Mouse (Mus musculus) stomach, embryonic 16.5 days (tissue): ENCODE measurements around the gene Cd5l. TPM values are rescaled to one million over a fixed set of nuclear protein-coding genes. Genes with fewer than 3 reads are reported as not detected.
A peak's percentile ranks its signal among the peaks of the same experiment; 100 is the strongest.
"Not testable (repeated sequence)": the region's sequence is repeated elsewhere in the genome, so short reads cannot be mapped to it uniquely, and the experiment has no call there.

Experiments used
- ATAC-seq: fragments of 200-750 bp; cut with Nextera tagmentation; 2 replicates; pipeline ENCODE4 v1.8.0; 2017; ENCODE audit warnings: moderate number of reproducible peaks, moderate TSS enrichment; ENCODE audit not compliant: insufficient read depth, low FRiP score
- H3K27ac ChIP-seq: fragments of 300-500 bp; sonication (generic); 2 replicates; pipeline ENCODE4 v1.5.1; 2014; ENCODE audit warnings: low read length
- H3K27me3 ChIP-seq: fragments of 300-500 bp; sonication (generic); 2 replicates; pipeline ENCODE4 v1.6.1; 2014; ENCODE audit warnings: low read length, control low read depth, mixed read lengths; ENCODE audit not compliant: control insufficient read depth, insufficient read depth
- H3K36me3 ChIP-seq: fragments of 300-500 bp; sonication (generic); 2 replicates; pipeline ENCODE4 v1.6.1; 2014; ENCODE audit warnings: low read length; ENCODE audit not compliant: control insufficient read depth, insufficient read depth
- H3K4me1 ChIP-seq: fragments of 300-500 bp; sonication (generic); 2 replicates; pipeline ENCODE4 v1.6.1; 2014; ENCODE audit warnings: low read length, control low read depth, mixed read lengths; ENCODE audit not compliant: control insufficient read depth, insufficient read depth
- H3K4me2 ChIP-seq: fragments of 300-500 bp; sonication (generic); 2 replicates; pipeline ENCODE4 v1.6.1; 2014; ENCODE audit warnings: low read depth, low read length, mixed read lengths
- H3K4me3 ChIP-seq: fragments of 300-500 bp; sonication (generic); replicated peaks from 2 replicates; pipeline ENCODE4 v1.5.1; 2014; ENCODE audit warnings: mild to moderate bottlenecking, low read length
- H3K9ac ChIP-seq: fragments of 300-500 bp; sonication (generic); 2 replicates; pipeline ENCODE4 v1.6.1; 2014; ENCODE audit warnings: low read length
- H3K9me3 ChIP-seq: fragments of 300-500 bp; sonication (generic); replicated peaks from 2 replicates; pipeline ENCODE4 v1.6.1; 2016; ENCODE audit warnings: low read length, control low read depth; ENCODE audit not compliant: control insufficient read depth
- WGBS: fragments of 180-500 bp; shearing (Covaris S2); extraction: QIAGEN DNeasy Blood & Tissue Kit; methylation state at CpG from one replicate; pipeline ENCODE4 v1.1.7; 2014; 5-methylcytosine and 5-hydroxymethylcytosine counted together
- polyA plus RNA-seq: library from polyadenylated mRNA; unstranded; fragments of >200 nt; fragmentation: Nextera tagmentation; extraction: Ambion mirVana; gene quantifications from 2 replicates; pipeline ENCODE4 v1.2.1, GENCODE M21; 2015

Gene Cd5l
- polyA plus RNA-seq, 1 experiment from 2014 or later, result 2.5 TPM

DNA sequence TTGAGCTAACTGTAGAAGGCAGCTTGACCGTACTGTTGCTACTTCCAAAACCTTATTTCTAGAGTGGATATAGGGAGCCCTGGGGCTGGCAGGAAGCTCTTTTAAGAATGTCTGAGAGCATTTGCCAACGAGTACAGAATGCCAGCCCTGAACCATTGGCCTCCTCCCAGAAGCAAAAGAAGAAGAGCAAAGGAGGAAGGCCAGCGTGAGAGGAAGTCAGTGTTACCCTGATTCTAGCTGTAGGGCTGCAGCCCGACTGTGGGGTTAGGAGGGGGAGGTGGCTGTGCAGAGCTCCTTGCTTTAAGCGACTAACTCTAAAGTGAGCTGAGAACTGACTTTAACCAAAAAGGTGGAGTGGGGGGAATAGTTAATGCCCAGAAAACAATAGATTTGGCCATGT is 11.5 kb downstream of the Cd5l start:
- H3K9ac ChIP-seq, result no peak overlapping the region
- no peak for ATAC-seq
- H3K27ac ChIP-seq, result no peak overlapping the region
- H3K9me3 ChIP-seq, result no peaks in the 10 kb centered on the region
- H3K4me3 ChIP-seq, result no peak overlapping the region
- no peaks in the 10 kb centered on the region for H3K27me3 ChIP-seq
- H3K36me3 ChIP-seq, result no peaks in the 10 kb centered on the region
- H3K4me2 ChIP-seq, result no peak overlapping the region
- no peaks in the 10 kb centered on the region for H3K4me1 ChIP-seq
- WGBS, result 68% methylated on average over 5 of the region's 5 CpGs

DNA sequence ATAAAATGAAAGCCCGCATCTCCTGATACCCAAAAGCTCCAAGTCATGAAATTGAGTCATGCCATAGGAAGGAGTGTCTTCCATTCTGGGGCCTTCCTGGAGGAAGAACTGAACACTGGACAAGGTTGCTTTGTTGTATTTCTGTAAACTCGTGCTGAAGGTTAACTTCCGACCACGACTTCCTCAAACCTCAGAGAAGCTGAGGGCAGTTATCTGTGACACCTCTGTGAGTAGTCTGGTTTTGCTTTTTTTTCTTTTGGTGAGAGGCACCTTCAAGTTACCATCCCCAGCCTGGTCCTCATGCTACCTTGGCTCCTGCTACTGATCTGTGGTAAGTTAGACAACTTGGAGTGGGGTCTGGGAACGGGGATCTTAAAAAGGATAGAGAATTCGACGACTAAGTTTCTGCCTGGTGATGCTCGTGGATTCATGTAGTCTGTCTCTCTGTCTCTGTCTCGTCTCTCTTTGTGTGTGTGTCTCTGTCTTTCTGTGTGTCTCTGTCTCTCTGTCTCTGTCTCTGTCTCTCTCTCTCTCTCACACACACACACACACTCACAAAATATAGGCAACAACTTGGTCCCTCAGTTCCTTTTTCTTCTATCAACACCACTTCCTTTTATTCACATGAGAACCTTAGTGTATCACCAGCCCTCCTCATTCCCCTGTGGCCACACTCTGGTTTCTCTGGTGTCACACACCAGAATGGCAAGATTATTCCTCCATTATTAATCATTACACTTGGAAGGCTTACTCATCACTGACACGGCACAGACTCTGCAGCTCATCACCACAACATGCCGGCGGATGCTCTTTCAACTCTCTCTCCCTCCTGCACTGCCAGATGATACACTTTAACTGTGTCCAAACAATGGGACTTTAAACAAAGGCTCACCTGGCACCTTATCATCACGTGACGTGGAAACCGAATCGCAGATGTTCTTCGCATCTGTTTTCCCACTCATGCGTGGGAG is 18.8 kb downstream of the Cd5l start, which contains the start of gene Fcrl1:
Fcrl1 (plus strand) TSS at position 193 of the 971 bp plus-strand sequence.
- Histone ChIP-seq H3K4me2 (peak within 1 kb of the TSS; percentile 27; the same call in 1 of the 2 replicates), H3K36me3 (no peaks in the 10 kb centered on the region), H3K4me1 (no peaks in the 10 kb centered on the region), H3K27ac (no peak within 1 kb of the TSS), H3K9ac (no peak within 1 kb of the TSS), H3K9me3 (no peaks in the 10 kb centered on the region), H3K4me3 (no peak within 1 kb of the TSS), H3K27me3 (no peaks in the 10 kb centered on the region)
- no peak for ATAC-seq
- WGBS, result 61% methylated on average over 18 of the region's 18 CpGs

GRCm38 (mm10) chr3:87377228-87377627 is 19.5 kb downstream of the Cd5l start:
- peak; percentile 40; the same call in 1 of the 2 replicates for ATAC-seq
- Histone ChIP-seq H3K4me1 (no peaks in the 10 kb centered on the region), H3K9me3 (no peaks in the 10 kb centered on the region), H3K36me3 (no peaks in the 10 kb centered on the region), H3K4me2 (peak overlapping the region; percentile 27; the same call in 1 of the 2 replicates), H3K4me3 (no peak overlapping the region), H3K27me3 (no peaks in the 10 kb centered on the region), H3K27ac (no peak overlapping the region), H3K9ac (no peak overlapping the region)
- 47% methylated on average over 3 of the region's 3 CpGs for WGBS

DNA sequence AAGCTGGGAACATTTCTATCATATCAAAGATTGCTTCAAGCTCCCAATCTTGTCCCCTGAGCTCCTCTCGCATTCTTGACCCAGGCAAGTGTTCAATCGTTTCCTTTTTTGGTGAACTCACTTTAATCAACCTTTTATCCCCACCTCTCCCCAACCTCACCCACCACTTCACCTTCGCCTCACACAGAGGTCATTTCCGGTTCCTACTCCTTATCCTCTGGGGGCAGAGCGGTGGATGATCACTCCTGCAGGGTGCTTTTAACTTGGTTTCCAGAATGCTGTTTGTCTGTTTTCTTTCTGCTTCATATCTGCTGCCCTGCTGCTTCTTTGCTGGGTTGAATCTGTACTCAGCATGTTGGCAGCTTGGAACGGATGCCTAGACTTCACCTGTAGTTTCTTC is 20.0 kb downstream of the Cd5l start:
- no peak for ATAC-seq
- Histone ChIP-seq H3K36me3 (no peaks in the 10 kb centered on the region), H3K4me3 (no peak overlapping the region), H3K9ac (no peak overlapping the region), H3K27me3 (no peaks in the 10 kb centered on the region), H3K9me3 (no peaks in the 10 kb centered on the region), H3K4me2 (no peak overlapping the region), H3K27ac (no peak overlapping the region; the same call in 1 of the 2 replicates), H3K4me1 (no peaks in the 10 kb centered on the region)
- WGBS, result 49% methylated on average over 6 of the region's 6 CpGs

DNA sequence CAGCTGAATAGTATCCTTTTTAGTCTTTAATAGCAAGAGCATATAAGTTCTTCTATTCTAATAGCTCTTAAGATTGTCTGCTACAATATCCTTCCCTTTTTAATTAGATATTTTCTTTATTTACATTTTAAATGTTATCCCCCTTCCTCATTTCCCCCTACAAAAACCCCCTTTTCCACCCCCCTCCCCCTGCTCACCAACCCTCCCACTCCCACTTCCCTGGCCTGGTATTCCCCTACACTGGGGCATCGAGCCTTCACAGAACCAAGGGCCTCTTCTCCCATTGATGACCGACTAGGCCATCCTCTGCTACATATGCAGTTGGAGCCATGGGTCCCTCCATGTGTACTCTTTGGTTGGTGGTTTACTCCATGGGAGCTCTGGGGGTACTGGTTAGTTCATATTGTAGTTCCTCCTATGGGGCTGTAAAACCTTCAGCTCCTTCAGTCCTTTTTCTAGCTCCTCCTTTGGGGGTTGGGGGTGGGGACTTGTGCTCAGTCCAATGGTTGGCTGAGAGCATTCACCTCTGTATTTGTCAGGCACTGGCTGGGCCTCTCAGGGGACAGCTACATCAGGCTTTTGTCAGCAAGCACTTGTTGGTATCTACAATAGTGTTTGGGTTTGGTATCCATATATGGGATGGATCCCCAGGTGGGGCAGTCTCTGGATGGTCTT is 22.1 kb downstream of the Cd5l start:
- not testable (repeated sequence) for H3K9me3 ChIP-seq, H3K36me3 ChIP-seq, H3K9ac ChIP-seq, H3K4me2 ChIP-seq, H3K27ac ChIP-seq, H3K27me3 ChIP-seq, H3K4me1 ChIP-seq, H3K4me3 ChIP-seq, ATAC-seq
- WGBS, result 82% methylated on average over 2 of the region's 2 CpGs

DNA sequence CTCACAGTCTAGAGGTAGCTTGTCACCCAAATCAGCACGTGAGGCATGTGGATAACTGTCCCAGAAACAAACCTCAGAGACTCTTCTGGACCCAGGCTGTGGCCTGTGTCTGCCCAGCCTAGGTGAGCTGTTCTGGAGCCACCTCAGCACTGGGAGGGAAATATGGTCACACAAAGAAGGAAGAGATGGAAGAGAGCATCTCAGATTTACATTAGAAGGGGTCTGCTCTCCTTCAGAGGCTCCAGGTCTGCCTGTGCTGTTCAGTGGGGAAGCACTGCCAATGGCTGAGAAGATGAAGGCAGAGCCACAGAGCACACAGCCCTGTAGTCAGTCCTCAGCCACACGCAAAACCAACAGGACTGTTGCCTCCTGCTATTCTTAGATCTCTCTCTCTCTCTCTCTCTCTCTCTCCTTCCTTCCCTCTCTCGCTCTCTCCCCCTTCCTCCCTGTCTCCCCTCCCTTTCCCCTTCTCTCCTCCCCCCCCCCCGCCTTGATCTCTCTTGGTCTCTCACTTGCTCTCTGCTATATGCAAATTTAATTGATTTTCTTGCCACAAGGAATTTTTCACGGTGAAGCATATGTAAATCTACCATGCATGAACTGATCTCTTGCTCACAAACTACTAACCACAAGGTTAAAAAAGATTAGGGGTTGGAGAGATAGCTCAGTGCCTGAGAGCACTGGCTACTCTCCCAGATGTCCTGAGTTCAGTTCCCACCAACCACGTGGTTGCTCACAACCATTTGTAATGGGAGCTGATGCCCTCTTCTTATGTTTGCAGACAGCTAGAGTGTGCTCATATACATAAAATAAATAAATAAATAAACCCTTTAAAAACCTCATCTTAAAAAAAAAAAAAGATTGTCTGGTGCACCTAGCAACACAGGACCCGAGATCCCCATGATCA is 24.4 kb downstream of the Cd5l start:
- Histone ChIP-seq H3K9me3 (no peaks in the 10 kb centered on the region), H3K4me2 (no peak overlapping the region), H3K36me3 (no peaks in the 10 kb centered on the region), H3K4me1 (no peaks in the 10 kb centered on the region), H3K27ac (peak overlapping the region; percentile 26; the same call in 1 of the 2 replicates), H3K27me3 (no peaks in the 10 kb centered on the region), H3K4me3 (no peak overlapping the region), H3K9ac (no peak overlapping the region)
- ATAC-seq, result no peak
- WGBS, result 56% methylated on average over 6 of the region's 7 CpGs

- no peak for ATAC-seq
- H3K36me3 ChIP-seq, result no peaks in the 10 kb centered on the region
- 94% methylated on average over 3 of the region's 3 CpGs for WGBS
Observed at GRCm38 (mm10) chr3:87383308-87383707, 25.6 kb downstream of the Cd5l start.

GRCm38 (mm10) chr3:87385105-87385504 is 27.4 kb downstream of the Cd5l start:
- Histone ChIP-seq H3K36me3 (no peaks in the 10 kb centered on the region), H3K9ac (no peak overlapping the region), H3K27me3 (no peaks in the 10 kb centered on the region), H3K4me1 (no peaks in the 10 kb centered on the region), H3K4me3 (no peak overlapping the region), H3K4me2 (no peak overlapping the region), H3K27ac (no peak overlapping the region), H3K9me3 (no peaks in the 10 kb centered on the region)
- ATAC-seq, result no peak
- WGBS, result 81% methylated on average over 9 of the region's 9 CpGs

More at GRCm38 (mm10) chr3:87383308-87383707, 25.6 kb downstream of the Cd5l start:
- H3K4me2 ChIP-seq, result no peak overlapping the region
- H3K27me3 ChIP-seq, result no peaks in the 10 kb centered on the region
- no peaks in the 10 kb centered on the region for H3K4me1 ChIP-seq
- no peak overlapping the region for H3K4me3 ChIP-seq
- no peaks in the 10 kb centered on the region for H3K9me3 ChIP-seq
- H3K9ac ChIP-seq, result no peak overlapping the region
- no peak overlapping the region for H3K27ac ChIP-seq
